Comparison of ENCODE assay signal across 8 mouse cellular contexts in the genomic region with DNA sequence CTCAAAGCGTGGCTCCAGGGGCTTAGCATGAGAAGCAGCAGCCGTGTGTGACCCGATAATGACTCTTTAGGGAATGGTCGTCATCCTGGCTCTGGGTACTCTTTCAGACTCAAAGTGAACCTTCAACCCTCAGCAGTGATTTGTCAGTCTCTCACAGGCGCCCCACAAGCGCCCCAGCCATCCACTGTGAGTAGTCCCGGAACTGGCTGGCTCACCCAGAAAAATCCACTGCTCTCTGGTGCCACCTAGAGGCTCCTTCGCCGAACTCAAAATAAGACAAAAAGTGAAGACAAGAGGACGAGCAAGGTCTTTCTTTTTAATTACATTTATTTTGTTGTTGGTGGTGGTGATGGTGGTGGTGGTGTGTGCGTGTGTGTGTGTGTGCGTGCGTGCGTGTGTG. TPM values are rescaled to one million over a fixed set of nuclear protein-coding genes. Genes with fewer than 3 reads are reported as not detected.
DNase-seq lines count a peak whose midpoint lies in the region; ATAC-seq and TF ChIP-seq lines count a peak whose summit lies in the region.

No protein-coding gene starts in this region.

- no peaks in the 10 kb centered on the region for H3K4me1 ChIP-seq in kidney, embryonic 14.5 days (ENCODE audit: control insufficient read depth, insufficient read depth, low read length)
- no peaks in the 10 kb centered on the region for H3K4me1 ChIP-seq in stomach, postnatal 0 days (replicated peaks; ENCODE audit: control insufficient read depth, insufficient read depth)

- no peaks in the 10 kb centered on the region for H3K36me3 ChIP-seq in kidney, embryonic 14.5 days (ENCODE audit: control insufficient read depth, insufficient read depth, low read length)
- H3K36me3 ChIP-seq in myocyte (ENCODE audit: control insufficient read depth, insufficient read depth) = no peaks in the 10 kb centered on the region
- H3K36me3 ChIP-seq in stomach, postnatal 0 days (ENCODE audit: control insufficient read depth, insufficient read depth, low read length) = no peaks in the 10 kb centered on the region

- peak; percentile 74 for TF ChIP-seq CTCF in gastrocnemius, adult 2 months (IDR thresholded peaks at IDR 0.05)
- TF ChIP-seq CTCF in stomach, postnatal 0 days (IDR thresholded peaks at IDR 0.05; ENCODE audit: low read depth) = peak; percentile 82

- no peak overlapping the region for H3K4me2 ChIP-seq in kidney, embryonic 14.5 days (replicated peaks; ENCODE audit: low read depth, low read length)
- H3K4me2 ChIP-seq in myocyte (ENCODE audit: low read depth) = peak overlapping the region; percentile 10
- 0 out of 2 replicates have a peak overlapping the region, but pooled peaks have one; percentile 20 for H3K4me2 ChIP-seq in stomach, postnatal 0 days (replicated peaks; ENCODE audit: low read depth)

- H3ac ChIP-seq in myocyte (ENCODE audit: control insufficient read depth, insufficient read length) = no peak overlapping the region

- no peak overlapping the region for H3K4me3 ChIP-seq in gastrocnemius, adult 2 months
- no peak overlapping the region for H3K4me3 ChIP-seq in kidney, embryonic 14.5 days (ENCODE audit: low read length)
- no peak overlapping the region for H3K4me3 ChIP-seq in myocyte
- H3K4me3 ChIP-seq in stomach, postnatal 0 days (ENCODE audit: low read depth, low read length) = no peak overlapping the region

- H3K9ac ChIP-seq in kidney, embryonic 14.5 days (ENCODE audit: low read depth, low read length) = no peak overlapping the region
- H3K9ac ChIP-seq in stomach, postnatal 0 days (ENCODE audit: low read length) = no peak overlapping the region

- intact Hi-C loops in gastrocnemius, adult 2 months (cut with DNase I) = loop anchor here (10.0 kb wide), 1 partner anchor 446 kb away; no protein-coding TSS in a partner anchor

- no peaks in the 10 kb centered on the region for H3K27me3 ChIP-seq in kidney, embryonic 14.5 days (ENCODE audit: control insufficient read depth, insufficient read depth, low read length)
- peaks cover 6% of the 10 kb centered on the region for H3K27me3 ChIP-seq in myocyte (ENCODE audit: control insufficient read depth, insufficient read depth, insufficient read length)
- H3K27me3 ChIP-seq in stomach, postnatal 0 days (ENCODE audit: control insufficient read depth, insufficient read depth, low read length) = no peaks in the 10 kb centered on the region

- TF ChIP-seq EP300 in stomach, postnatal 0 days (optimal IDR thresholded peaks at IDR 0.05) = no peak

- peak; percentile 66; the same call in 1 of the 2 replicates for ATAC-seq in kidney, embryonic 14.5 days (ENCODE audit: low FRiP score, low TSS enrichment)
- ATAC-seq in stomach, postnatal 0 days (ENCODE audit: low FRiP score, low TSS enrichment) = no peak

- DNase-seq in 3T3-L1 (ENCODE audit: low read depth, low spot score) (peak; percentile 82), NIH3T3 (ENCODE audit: low read depth) (peak; percentile 85), liver (peak; percentile 67)
- DNase-seq in cerebellum, postnatal 25 days = peak; percentile 65 to 77
- DNase-seq in gastrocnemius, adult 2 months = peak; percentile 63
- DNase-seq in stomach, postnatal 0 days (ENCODE audit: low spot score) = peak; percentile 70

- no peak overlapping the region for H3K27ac ChIP-seq in gastrocnemius, adult 2 months
- no peak overlapping the region for H3K27ac ChIP-seq in kidney, embryonic 14.5 days (ENCODE audit: low read depth, low read length)
- no peak overlapping the region for H3K27ac ChIP-seq in stomach, postnatal 0 days (replicated peaks)

- WGBS in kidney, embryonic 14.5 days = 24% methylated on average over 14 of the region's 14 CpGs
- WGBS in stomach, postnatal 0 days = 13% methylated on average over 13 of the region's 14 CpGs

- H3K9me3 ChIP-seq in kidney, embryonic 14.5 days (ENCODE audit: control insufficient read depth, low read length) = no peaks in the 10 kb centered on the region; the same call in 1 of the 2 replicates
- H3K9me3 ChIP-seq in stomach, postnatal 0 days (ENCODE audit: control insufficient read depth, low read length) = no peaks in the 10 kb centered on the region

- H3K79me2 ChIP-seq in myocyte (ENCODE audit: control insufficient read depth, insufficient read depth) = no peaks in the 10 kb centered on the region

- TF ChIP-seq POLR2A in myocyte (IDR thresholded peaks at IDR 0.05; ENCODE audit: insufficient read length, low read depth) = no peak

TF ChIP-seq in myocyte, 11 proteins besides CTCF, POLR2A, EP300 and RAD21:
- TF ChIP-seq MYOD1 (IDR thresholded peaks at IDR 0.05; ENCODE audit: control insufficient read depth in 1 of 3, insufficient read length in 2 of 3, low read depth in 2 of 3) (no peak), SRF (IDR thresholded peaks at IDR 0.05; ENCODE audit: control insufficient read depth, insufficient read length, low read depth) (no peak), MAX (IDR thresholded peaks at IDR 0.05; ENCODE audit: low read depth) (no peak), E2F4 (IDR thresholded peaks at IDR 0.05; ENCODE audit: insufficient read depth) (no peak), REST (IDR thresholded peaks at IDR 0.05; ENCODE audit: insufficient read depth, insufficient read length) (no peak), USF1 (IDR thresholded peaks at IDR 0.05; ENCODE audit: low read depth) (no peak), POLR2AphosphoS2 (IDR thresholded peaks at IDR 0.05; ENCODE audit: insufficient read length, low read depth) (no peak), TCF12 (IDR thresholded peaks at IDR 0.05; ENCODE audit: insufficient read depth, poor library complexity, severe bottlenecking) (no peak), TCF3 (IDR thresholded peaks at IDR 0.05; ENCODE audit: insufficient read length, low read depth) (no peak), MYOG (IDR thresholded peaks at IDR 0.05; ENCODE audit: control insufficient read depth in 1 of 3, insufficient read depth in 1 of 3, insufficient read length in 2 of 3, low read depth in 2 of 3) (no peak), CEBPB (IDR thresholded peaks at IDR 0.05; ENCODE audit: insufficient read depth, poor library complexity, severe bottlenecking) (no peak)

RNA-seq across cellular contexts. Expression of a gene that starts 18.0 kb away (rescaled TPM):
- under 1 TPM in 1 of 2 experiments, not detected in 1; 0.05 TPM for total RNA-seq in gastrocnemius, adult 2 months (2021)
- polyA plus RNA-seq in kidney, embryonic 14.5 days (2014; fragmentation: Nextera tagmentation; extraction: Ambion mirVana) = 0.03 and 0.27 TPM in 2 replicates
- not detected for polyA plus RNA-seq in myocyte (2012; fragmentation: generic; extraction: Trizol)
- polyA plus RNA-seq in stomach, postnatal 0 days (2015; fragmentation: Nextera tagmentation; extraction: Ambion mirVana) = 0.15 and 0.17 TPM in 2 replicates

RNA-seq across cellular contexts. Expression of a gene that starts 37.1 kb away (rescaled TPM):
- 1 to 10 TPM; 6.3 to 7.8 TPM for total RNA-seq in gastrocnemius, adult 2 months (2021)
- polyA plus RNA-seq in kidney, embryonic 14.5 days (2014; fragmentation: Nextera tagmentation; extraction: Ambion mirVana) = 18.1 and 29.5 TPM in 2 replicates
- polyA plus RNA-seq in myocyte (2012; fragmentation: generic; extraction: Trizol) = 21.1 TPM
- polyA plus RNA-seq in stomach, postnatal 0 days (2015; fragmentation: Nextera tagmentation; extraction: Ambion mirVana) = 10.4 and 10.9 TPM in 2 replicates

RNA-seq across cellular contexts. Expression of a gene that starts 48.6 kb away (rescaled TPM):
- total RNA-seq in gastrocnemius, adult 2 months (2021) = 10 to 100 TPM; 78.9 to 94.0 TPM
- 768 and 779 TPM in 2 replicates for polyA plus RNA-seq in kidney, embryonic 14.5 days (2014; fragmentation: Nextera tagmentation; extraction: Ambion mirVana)
- 466 TPM for polyA plus RNA-seq in myocyte (2012; fragmentation: generic; extraction: Trizol)
- 226 and 257 TPM in 2 replicates for polyA plus RNA-seq in stomach, postnatal 0 days (2015; fragmentation: Nextera tagmentation; extraction: Ambion mirVana)
